Mouse (Mus musculus): Measurements from ENCODE around the gene Ube2d2b. TPM values are rescaled to one million over a fixed set of nuclear protein-coding genes. Genes with fewer than 3 reads are reported as not detected.

Gene Ube2d2b
- total RNA-seq (2014; rRNA removed) (not detected in 2 replicates), polyA plus RNA-seq (2015; fragmentation: Nextera tagmentation; extraction: Ambion mirVana) (not detected in 2 replicates)

DNA sequence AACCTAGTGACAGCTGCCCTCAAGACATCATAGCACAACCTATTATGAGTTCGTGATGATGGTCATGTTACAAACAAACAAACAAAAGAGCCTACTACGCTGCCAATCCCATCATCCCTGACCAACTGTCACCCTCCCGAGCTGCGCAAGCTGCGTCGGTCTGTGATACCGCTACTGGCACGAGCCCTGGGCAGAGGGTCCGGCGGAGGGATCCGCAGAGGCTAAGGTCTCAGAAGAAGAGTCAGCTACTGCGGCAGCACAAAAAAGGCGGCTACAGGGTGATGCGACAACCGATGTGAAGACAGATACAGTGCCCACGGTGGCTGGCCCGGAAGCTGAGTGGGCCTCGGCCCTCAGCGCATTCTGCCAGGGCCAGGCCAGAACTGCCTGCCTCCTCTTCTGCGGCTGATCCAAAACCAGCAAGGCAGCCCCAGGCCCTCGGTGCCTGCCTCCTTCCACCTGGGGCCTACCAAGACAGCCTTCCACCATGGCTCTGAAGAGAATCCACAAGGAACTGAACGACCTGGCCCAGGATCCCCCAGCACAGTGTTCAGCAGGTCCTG lies at the start of gene Ube2d2b:
Ube2d2b (plus strand) TSS at position 102 of the 563 bp plus-strand sequence.
- DNase-seq (no peak), ATAC-seq (no peak)
- no peaks in the 10 kb centered on the region for H3K36me3 ChIP-seq (ENCODE audit: insufficient read depth)
- no peaks in the 10 kb centered on the region for H3K9me3 ChIP-seq (ENCODE audit: low read length)
- H3K4me1 ChIP-seq (ENCODE audit: insufficient read depth), result no peaks in the 10 kb centered on the region
- no peak within 1 kb of the TSS for H3K9ac ChIP-seq
- no peaks in the 10 kb centered on the region for H3K27me3 ChIP-seq (ENCODE audit: insufficient read depth, low read length)
- 97% methylated on average over 22 of the region's 22 CpGs for WGBS
- TF ChIP-seq CTCF (IDR thresholded peaks at IDR 0.05; ENCODE audit: low read depth), result no peak
- H3K27ac ChIP-seq (ENCODE audit: low read depth, low read length), result no peak within 1 kb of the TSS
- H3K4me3 ChIP-seq (ENCODE audit: low read depth, low read length), result no peak within 1 kb of the TSS
- no peak within 1 kb of the TSS for H3K4me2 ChIP-seq (ENCODE audit: low read depth)

DNA sequence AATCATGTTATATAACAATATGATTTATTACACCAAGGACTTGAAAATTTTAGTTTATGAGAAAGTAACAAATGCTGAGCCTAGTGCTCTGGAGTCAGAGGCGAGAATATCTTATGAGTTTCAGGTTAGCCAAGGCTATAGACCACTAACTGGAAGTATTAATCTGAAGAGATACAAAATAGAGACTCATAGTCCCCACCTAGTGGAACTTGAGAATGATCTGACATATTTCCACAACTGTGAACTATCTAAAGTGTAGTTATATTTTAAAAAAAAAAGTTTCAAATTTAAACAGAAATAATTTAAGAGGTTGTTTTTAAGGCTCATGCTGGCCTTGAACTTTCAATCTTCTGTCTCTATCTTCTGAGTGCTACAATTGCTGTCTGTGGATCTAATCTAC lies 47.5 kb upstream of the Ube2d2b start:
- H3K4me3 ChIP-seq (ENCODE audit: low read depth, low read length), result no peak overlapping the region
- no peak for ATAC-seq
- no peaks in the 10 kb centered on the region for H3K4me1 ChIP-seq (ENCODE audit: insufficient read depth)
- 95% methylated on average over 1 of the region's 1 CpGs for WGBS
- no peak overlapping the region for H3K4me2 ChIP-seq (ENCODE audit: low read depth)
- H3K9me3 ChIP-seq (ENCODE audit: low read length), result no peaks in the 10 kb centered on the region
- peaks cover 3% of the 10 kb centered on the region; the same call in 1 of the 2 replicates for H3K36me3 ChIP-seq (ENCODE audit: insufficient read depth)
- DNase-seq, result no peak
- no peak for TF ChIP-seq CTCF (IDR thresholded peaks at IDR 0.05; ENCODE audit: low read depth)
- no peak overlapping the region for H3K9ac ChIP-seq
- H3K27ac ChIP-seq (ENCODE audit: low read depth, low read length), result no peak overlapping the region
- H3K27me3 ChIP-seq (ENCODE audit: insufficient read depth, low read length), result no peaks in the 10 kb centered on the region

DNA sequence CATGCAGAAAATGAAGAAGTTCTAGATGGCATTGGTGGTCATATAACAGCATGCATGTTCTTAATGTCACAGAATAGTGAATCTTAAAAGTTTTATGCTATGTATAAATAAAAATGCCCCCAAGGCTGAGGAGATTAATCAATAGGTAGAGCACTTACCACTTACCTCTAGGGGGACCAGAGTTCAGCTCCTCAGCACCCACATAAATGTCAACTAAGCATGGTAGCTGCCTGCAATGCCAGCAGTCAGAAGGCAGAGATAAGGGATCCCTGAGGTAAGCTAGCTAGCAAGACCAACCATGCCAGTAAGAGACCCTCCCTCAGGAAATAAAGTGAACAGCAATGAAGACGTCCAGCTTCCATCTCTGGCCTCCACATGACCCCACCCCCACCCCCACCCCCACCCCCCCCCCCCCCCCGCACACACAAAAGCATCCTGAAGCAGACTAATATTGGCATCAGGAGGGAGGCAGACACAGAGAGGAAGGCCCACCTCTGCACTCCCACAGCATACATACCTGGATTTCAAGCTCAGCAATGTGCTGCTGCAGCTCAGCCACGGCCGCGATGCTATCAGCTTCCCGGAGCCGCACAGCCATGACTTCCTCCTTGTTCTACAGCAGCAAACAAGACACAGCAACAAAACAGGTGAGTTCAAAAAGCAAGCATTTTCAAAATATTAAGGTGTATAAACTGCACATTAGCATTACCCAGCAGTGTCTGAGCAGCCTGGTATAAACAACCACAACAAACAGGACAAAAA lies 42.0 kb upstream of the Ube2d2b start:
- Histone ChIP-seq H3K4me1 (ENCODE audit: insufficient read depth) (no peaks in the 10 kb centered on the region), H3K4me3 (ENCODE audit: low read depth, low read length) (no peak overlapping the region), H3K27me3 (ENCODE audit: insufficient read depth, low read length) (no peaks in the 10 kb centered on the region), H3K36me3 (ENCODE audit: insufficient read depth) (peaks cover 3% of the 10 kb centered on the region; the same call in 1 of the 2 replicates), H3K4me2 (ENCODE audit: low read depth) (no peak overlapping the region), H3K9me3 (ENCODE audit: low read length) (no peaks in the 10 kb centered on the region), H3K27ac (ENCODE audit: low read depth, low read length) (no peak overlapping the region), H3K9ac (no peak overlapping the region)
- 91% methylated on average over 7 of the region's 7 CpGs for WGBS
- no peak for TF ChIP-seq CTCF (IDR thresholded peaks at IDR 0.05; ENCODE audit: low read depth)
- DNase-seq, result no peak
- no peak for ATAC-seq

DNA sequence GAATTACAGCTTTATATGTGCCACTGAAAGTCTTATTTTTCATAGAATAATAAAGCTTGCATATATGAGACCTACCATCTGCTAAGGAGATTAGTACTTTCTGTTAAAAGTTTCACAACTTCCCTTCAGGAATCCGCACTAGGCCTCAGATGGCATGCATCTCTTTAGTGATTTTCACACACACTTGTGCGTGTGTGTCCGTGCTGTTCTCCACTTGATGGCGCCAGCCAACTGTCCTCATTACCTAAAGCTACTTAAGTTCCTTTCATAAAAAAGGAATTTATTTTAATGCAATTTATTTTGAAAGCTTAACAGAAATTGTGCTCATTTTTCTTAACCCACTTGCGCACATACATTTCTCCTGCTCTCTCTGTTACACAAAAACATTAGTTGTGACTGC lies 40.4 kb upstream of the Ube2d2b start:
- Histone ChIP-seq H3K9me3 (ENCODE audit: low read length) (no peaks in the 10 kb centered on the region), H3K27ac (ENCODE audit: low read depth, low read length) (no peak overlapping the region), H3K27me3 (ENCODE audit: insufficient read depth, low read length) (no peaks in the 10 kb centered on the region), H3K36me3 (ENCODE audit: insufficient read depth) (peaks cover 2% of the 10 kb centered on the region; the same call in 1 of the 2 replicates), H3K9ac (no peak overlapping the region), H3K4me2 (ENCODE audit: low read depth) (no peak overlapping the region), H3K4me1 (ENCODE audit: insufficient read depth) (no peaks in the 10 kb centered on the region), H3K4me3 (ENCODE audit: low read depth, low read length) (no peak overlapping the region)
- DNase-seq (peak; percentile 35), ATAC-seq (no peak)
- 61% methylated on average over 5 of the region's 5 CpGs for WGBS
- TF ChIP-seq CTCF (IDR thresholded peaks at IDR 0.05; ENCODE audit: low read depth), result peak; percentile 56

DNA sequence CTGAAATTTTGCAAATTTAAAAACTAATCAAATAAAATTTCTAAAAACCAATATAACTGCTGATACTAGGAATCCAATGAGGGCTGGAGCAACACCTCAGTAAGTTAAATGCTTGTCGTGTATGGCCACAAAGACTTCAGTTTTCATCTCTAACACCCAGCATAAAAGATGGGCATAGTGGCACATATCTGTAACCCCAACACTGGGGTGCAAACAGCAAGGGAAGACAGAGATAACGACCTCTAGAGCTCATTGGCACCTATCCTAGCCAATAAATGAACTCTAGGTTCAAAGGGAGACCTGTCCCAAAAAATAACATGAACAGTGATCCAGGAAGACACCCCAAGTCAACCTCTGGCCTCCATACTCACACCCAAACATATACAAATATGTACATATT lies 37.9 kb upstream of the Ube2d2b start:
- Histone ChIP-seq H3K4me2 (ENCODE audit: low read depth) (no peak overlapping the region), H3K27me3 (ENCODE audit: insufficient read depth, low read length) (no peaks in the 10 kb centered on the region), H3K9ac (no peak overlapping the region), H3K4me1 (ENCODE audit: insufficient read depth) (no peaks in the 10 kb centered on the region), H3K36me3 (ENCODE audit: insufficient read depth) (0 out of 2 replicates have a peak, but pooled peaks cover 3% of the 10 kb centered on the region), H3K9me3 (ENCODE audit: low read length) (no peaks in the 10 kb centered on the region), H3K27ac (ENCODE audit: low read depth, low read length) (no peak overlapping the region), H3K4me3 (ENCODE audit: low read depth, low read length) (no peak overlapping the region)
- TF ChIP-seq CTCF (IDR thresholded peaks at IDR 0.05; ENCODE audit: low read depth), result no peak
- DNase-seq (no peak), ATAC-seq (no peak)
- WGBS, result 80% methylated on average over 2 of the region's 2 CpGs

DNA sequence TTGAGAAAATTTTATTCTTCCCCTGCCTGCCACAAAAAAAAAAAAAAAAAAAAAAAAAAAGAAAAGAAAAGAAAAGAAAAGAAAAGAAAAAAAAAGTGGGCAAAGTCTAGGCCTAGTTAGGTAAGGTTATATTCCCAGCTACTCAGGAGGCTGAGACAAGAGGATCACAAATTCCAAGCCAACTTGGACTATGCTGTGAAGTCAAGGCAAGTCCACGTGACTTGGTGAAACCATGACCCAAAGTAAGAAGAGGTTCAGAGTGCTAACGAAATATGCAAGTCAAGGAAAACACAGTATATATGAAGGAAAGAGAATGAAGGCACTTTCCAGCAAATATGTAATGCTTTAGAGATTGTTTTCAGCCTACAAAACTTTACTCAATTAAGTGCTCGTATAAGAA lies 37.4 kb upstream of the Ube2d2b start:
- Histone ChIP-seq H3K27me3 (ENCODE audit: insufficient read depth, low read length) (no peaks in the 10 kb centered on the region), H3K27ac (ENCODE audit: low read depth, low read length) (no peak overlapping the region), H3K4me1 (ENCODE audit: insufficient read depth) (no peaks in the 10 kb centered on the region), H3K4me2 (ENCODE audit: low read depth) (no peak overlapping the region), H3K36me3 (ENCODE audit: insufficient read depth) (0 out of 2 replicates have a peak, but pooled peaks cover 5% of the 10 kb centered on the region), H3K4me3 (ENCODE audit: low read depth, low read length) (no peak overlapping the region), H3K9ac (no peak overlapping the region), H3K9me3 (ENCODE audit: low read length) (no peaks in the 10 kb centered on the region)
- DNase-seq (no peak), ATAC-seq (no peak)
- no peak for TF ChIP-seq CTCF (IDR thresholded peaks at IDR 0.05; ENCODE audit: low read depth)
- 95% methylated on average over 3 of the region's 3 CpGs for WGBS

DNA sequence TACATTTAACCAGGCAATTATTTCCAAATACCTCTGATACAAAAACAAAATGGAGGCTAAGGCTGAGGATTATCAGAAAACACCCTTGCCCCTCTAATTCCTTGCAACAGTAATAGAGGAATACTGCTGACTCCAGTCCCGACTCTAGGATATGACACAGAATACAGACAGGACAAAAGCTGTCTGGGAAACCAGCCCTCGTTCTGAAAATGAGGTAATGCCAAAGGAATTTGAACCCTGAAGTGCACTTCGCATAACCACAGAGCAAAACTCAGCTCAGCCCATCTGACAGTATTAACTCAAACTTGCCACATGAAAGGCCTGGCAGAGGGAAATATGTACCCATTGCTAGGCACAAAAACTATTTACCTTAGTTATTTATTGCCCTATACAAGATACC lies 36.6 kb upstream of the Ube2d2b start:
- no peak overlapping the region for H3K4me2 ChIP-seq (ENCODE audit: low read depth)
- no peak for DNase-seq
- 0 out of 2 replicates have a peak, but pooled peaks cover 11% of the 10 kb centered on the region for H3K36me3 ChIP-seq (ENCODE audit: insufficient read depth)
- WGBS, result 13% methylated on average over 3 of the region's 3 CpGs
- H3K4me1 ChIP-seq (ENCODE audit: insufficient read depth), result no peaks in the 10 kb centered on the region
- ATAC-seq, result no peak
- H3K4me3 ChIP-seq (ENCODE audit: low read depth, low read length), result no peak overlapping the region
- no peaks in the 10 kb centered on the region for H3K9me3 ChIP-seq (ENCODE audit: low read length)
- H3K27me3 ChIP-seq (ENCODE audit: insufficient read depth, low read length), result no peaks in the 10 kb centered on the region
- no peak overlapping the region for H3K9ac ChIP-seq
- TF ChIP-seq CTCF (IDR thresholded peaks at IDR 0.05; ENCODE audit: low read depth), result no peak
- no peak overlapping the region for H3K27ac ChIP-seq (ENCODE audit: low read depth, low read length)

All from forebrain, postnatal 0 days (tissue).